Mouse (Mus musculus) heart, adult 18-20 months (tissue): ENCODE measurements around the gene Arl2bp. TPM values are rescaled to one million over a fixed set of nuclear protein-coding genes. Genes with fewer than 3 reads are reported as not detected.

ENCODE experiments used
- DNase-seq, 2 experiments: peaks; one replicate each; pipeline ENCODE4 v3.0.0; 2021 to 2022; ENCODE audit warnings: mixed read lengths in 1 of 2
- total RNA-seq, 2 experiments: library from RNA; stranded (reverse); gene quantifications; 2 replicates each; pipeline ENCODE4 v1.2.3; 2021

The Arl2bp gene
- total RNA-seq, 2 experiments from 2014 or later = 91.1 to 97.5 TPM

DNA sequence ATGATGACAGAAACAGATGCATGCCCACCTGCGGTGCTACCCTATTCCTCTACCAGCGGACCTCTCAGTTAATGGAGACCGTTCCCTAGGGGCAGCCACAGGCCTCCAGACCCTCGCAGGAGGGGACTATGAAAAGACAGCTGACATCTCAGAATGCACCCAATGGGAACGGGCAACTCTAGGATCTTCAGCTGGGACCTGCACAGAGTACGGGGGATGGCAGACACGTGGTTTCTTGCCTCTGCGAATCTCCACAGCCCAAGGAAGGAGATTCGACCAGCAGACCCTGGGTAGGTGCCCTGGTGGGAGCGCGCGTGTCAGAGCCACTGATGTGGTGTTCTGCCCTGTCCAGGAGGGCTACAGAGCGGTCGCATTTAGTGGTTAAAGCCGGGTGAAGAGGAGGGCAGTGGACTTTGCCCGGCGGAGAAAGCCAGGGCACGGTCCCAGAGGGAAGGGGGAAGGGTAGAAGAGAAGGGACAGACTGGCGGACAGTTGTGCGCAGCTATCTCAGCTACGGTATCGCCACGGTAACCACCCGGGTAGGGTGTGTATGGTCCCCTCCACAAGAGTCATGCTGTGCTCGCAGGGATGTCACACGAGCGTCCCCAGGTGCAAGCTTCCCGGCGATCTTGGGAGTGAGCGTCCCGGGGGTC is 29.1 kb downstream of the Arl2bp start:
- DNase-seq = no peak

DNA sequence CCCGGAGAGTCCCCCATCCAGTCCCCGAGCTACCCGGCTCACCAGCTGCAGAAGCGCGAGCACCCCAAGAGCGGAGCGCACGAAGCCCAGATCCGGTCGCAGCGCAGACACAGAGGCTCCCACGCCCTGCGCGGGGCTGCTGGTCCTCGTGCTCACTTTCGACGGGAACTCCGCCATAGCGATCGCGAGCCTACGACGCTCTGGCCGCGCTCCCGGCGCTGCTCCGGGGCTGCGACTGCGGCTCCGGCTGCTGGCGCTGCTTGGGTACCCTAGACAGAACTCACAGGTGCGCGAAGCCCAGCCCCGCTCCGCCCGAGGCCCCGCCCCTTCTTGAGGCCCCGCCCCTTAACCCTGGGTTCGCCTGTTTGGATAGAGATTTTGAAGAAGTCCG is 29.6 kb downstream of the Arl2bp start, which contains the start of gene Pllp:
TSS of gene Pllp (minus strand) at position 285 of the 391 bp plus-strand sequence.
- no peak for DNase-seq

DNA sequence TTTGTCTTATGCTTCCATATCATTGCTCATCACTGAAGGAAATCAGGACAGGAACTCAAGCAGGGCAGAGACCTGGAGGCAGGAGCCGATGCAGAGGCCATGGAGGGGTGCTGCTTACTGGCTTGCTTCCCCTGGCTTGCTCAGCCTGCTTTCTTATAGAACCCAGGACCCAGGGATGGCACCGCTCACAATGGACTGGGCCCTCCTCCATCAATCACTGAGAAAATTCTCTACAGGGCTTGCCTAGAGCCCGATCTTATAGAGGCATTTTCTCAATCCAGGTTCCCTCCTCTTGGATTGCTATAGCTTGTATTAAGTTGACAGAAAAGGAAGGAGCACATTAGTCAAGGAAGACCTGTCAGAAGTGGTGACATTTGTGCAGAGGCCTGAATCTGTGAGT is 30.2 kb downstream of the Arl2bp start:
- no peak for DNase-seq

DNA sequence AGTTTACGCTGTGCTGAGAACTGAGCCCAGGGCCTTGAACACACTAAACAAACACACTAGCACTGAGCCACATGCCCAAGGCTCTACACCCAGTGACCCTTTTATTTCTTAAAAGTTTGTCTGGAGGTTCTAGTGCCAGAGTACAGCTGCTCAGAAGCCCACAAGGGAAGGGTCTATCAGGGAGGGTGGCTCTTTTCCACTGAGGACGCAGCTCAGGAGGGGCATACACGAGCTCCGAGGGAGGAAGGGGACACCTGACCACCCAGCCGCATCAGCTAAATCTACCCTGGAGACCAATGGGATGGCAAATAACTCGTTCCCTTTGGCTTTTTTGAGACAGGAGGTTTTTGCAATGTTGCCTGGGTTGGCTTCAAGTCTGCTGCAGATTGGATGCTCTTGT is 31.6 kb downstream of the Arl2bp start:
- no peak for DNase-seq

DNA sequence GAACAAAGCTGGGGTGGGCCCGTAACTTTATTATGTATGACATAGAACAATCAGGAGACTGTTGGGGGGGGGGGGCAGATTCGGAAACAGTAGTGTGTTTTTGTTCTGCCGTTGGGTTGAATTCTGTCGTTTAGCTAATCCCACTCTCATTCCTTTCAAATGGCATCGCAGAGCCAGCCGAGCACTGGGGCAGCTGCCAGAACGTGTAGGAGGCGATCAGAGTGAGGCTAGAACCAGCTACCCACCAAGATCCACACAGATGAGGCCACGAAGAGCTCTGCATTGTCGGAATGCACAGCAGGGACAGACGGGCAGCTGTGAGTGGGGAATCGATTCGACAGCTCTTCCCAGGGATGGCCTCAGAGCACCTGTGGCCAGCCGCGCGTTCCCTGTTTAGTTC is 33.0 kb downstream of the Arl2bp start:
- DNase-seq = no peak

DNA sequence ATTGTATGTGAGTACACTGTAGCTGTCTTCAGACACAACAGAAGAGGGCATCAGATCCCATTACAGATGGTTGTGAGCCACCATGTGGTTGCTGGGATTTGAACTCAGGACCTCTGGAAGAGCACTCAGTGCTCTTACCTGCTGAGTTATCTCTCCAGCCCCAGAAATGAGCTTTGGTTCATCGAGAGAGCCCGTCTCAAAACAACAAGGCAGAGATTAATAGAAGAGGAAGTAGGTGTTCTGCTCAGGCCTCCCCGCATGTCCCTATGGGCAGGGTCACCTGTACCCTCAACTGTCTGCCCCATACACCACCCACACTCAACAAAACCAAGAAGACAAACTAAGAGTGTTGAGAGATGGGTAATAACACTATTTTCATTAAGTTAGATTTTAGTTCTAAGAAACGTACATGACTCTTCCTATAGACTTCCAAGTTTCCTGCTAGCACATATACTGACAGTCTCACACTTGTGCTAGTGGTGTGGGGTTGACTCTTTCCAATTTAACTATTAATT is 34.1 kb downstream of the Arl2bp start:
- DNase-seq = no peak

DNA sequence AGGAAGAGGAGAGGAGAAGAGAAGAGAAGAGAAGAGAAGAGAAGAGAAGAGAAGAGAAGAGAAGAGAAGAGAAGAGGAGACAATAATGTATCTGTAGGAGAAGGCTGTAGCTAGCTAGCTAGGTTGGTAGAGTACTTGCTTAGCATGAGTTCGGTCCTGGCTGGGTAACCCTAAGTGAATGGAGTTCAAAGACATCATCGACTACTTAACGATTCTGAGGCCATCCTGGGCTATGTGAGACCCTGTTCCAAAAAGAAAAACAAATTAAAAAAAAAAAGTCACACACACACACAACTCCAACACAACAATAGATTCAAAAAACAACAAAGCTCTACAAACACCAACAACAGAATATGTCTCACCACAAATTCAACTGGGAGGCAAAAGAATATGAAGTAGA is 35.8 kb downstream of the Arl2bp start:
- no peak for DNase-seq

DNA sequence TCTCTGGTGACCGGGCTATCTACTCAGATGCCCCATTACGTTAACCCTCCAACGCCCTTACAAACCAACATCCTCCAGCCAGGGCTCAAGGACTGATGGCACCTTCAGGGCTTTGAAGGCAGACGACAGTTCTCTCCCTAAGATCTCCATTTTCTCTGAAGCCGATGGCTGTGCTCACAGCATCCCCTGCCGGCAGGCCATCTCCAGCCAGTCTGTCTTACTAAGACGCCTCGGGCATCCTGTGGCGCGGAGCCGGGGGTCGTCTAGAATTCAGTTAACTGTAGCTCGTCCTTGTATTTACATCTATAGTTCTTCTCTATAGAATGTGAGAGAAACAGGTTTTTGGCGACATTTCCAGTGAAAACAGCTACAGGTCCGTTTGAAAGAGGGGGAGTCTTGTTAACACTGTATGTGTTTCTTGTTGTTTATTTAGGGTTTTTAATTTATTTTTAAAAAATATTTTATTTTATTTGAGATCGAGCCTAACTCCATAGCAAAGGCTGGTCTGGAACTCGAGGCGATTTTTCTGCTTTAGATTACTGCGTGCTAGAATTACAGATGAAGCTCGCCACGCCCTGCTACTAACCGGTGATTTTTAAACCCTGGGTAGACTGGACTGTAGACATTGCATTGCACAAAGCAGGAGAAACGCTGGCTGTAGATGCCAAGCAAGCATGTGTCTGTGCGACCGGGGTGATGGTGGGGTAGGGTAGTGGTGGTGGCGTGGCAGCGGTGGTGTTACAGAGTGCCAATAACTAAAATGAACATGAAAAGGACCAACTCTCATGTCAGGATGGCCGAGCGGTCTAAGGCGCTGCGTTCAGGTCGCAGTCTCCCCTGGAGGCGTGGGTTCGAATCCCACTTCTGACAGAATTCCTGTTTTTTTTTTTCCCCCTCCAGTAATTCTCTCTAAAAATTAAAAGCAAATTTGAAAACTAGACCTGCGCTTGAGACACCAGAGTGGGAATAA is 36.7 kb downstream of the Arl2bp start:
- peak; percentile 88 to 89 for DNase-seq

DNA sequence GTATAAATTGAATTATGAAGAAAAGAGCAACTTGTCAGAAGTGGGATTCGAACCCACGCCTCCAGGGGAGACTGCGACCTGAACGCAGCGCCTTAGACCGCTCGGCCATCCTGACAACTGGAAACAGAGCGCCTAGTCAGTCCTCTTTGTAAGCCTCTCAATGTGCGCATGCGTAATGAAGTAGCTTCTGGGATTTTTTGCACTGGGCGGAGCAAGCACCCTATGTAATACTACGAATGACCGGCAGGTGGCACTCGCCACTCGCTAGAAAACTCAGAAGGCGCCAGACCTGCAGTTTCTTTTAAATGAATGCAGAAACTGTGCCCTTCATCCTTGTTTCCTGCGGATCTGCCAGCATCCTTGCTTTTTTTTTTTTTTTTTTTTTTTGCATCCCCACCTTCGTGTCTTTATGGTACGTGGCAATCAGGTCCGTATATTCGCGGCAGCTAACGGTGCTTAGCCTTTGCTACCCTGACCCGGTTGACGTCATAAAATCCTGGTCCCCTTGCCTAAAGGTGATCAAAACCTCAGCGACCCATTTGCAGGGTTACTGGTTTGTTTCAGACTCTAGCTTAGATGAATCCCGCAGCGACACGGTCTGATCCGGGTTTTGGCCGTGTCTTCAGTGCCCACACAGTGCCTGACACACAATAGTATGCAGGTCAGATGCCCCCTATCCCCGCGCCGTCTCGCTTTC is 37.7 kb downstream of the Arl2bp start:
- DNase-seq = peak; percentile 95 to 99

DNA sequence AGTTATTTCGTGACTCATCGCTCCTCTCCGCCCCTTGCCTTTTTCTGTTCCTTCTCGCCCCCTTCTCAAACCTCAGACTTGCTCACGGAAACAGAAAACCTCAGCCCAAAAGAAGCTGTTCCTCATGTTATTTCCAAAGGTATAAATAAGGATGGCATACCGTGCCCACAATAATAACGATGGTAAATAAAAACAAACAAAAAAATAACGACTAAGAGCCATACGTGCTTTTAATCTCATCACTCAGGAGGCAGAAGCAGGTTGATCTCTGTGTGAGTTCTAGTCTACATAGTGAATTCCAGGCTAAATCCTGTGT is 38.2 kb downstream of the Arl2bp start:
- DNase-seq = no peak

DNA sequence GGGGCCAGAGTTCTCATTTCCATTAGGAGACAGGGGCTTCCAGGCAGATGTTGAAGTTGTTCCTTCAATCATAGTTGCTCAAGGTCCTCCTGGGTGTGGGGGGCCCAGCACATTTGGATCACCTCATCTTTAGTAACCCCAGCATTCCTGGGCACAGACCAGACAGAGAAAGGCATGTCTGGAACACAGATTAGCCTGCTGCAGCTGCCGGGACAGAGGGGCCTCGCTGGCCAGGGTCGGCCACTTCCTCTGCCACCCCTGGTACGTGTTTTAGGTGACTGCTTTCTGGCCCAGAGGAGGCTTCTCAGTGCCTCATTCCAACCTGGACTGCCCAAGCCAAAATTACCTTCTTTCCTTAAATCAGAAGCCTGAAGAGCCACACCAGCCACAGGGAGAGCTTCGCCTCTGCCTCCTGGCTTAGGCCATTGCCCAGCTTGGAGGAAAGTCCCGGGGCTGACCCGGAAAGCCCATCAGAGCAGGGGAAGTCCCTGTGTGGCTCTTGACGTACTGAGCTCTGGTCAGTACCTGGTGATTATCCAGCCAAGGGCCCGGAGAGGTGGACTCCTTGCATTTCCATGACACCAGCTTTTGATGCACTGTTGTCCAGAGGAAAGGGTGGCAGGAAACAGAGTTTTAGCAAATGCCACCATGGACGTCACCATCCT is 39.3 kb downstream of the Arl2bp start:
- no peak for DNase-seq

DNA sequence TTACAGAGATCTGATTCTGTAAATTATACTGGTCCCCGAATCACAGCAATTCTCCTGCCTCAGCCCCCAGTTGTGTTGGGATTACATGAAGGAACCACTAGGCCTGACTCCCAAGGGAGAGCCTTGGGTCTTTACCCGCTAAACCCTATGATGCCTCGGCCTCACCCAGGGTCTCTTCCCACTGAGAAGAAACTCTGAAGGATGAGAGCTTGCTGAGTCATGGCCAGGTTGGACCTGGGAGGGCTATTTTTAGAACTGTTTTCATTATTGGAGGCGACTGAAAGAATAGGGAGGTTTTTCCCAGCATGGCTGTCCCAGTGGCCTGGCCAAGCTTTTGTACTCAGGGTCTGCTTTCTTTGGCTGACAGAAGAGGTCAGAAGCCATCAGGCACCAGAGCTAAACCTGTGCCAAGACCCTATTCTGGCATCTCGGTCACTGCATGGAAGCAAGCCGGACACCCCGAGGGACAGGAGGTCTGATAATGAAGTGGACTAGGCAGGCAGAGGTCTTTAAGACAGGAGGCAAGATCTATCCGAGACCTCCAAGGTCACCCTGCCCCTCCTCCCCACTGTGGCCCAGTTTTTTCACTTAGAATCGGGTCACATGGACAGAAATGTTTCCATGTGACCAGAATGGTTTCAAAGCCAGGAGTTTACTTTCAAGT is 40.5 kb downstream of the Arl2bp start:
- DNase-seq = peak; percentile 69 to 78

DNA sequence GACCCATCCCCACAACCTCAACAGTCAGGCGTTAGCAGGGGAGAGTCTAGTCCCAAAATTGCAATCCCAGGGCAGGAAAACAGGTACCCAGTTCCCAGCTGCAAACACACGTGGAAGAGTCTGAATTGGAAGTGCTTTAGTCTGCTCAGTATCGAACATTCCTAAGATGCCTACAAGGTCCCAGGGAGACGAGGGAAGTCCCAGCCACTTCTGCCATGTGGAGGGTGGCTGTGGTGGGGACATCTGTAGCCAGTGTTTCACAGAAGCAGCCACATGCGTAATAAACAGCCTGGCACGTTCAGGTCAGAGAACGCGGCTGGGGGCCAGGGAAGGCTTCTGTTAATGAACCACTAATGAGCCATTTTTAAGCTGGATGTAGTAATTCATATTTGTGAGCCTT is 43.9 kb downstream of the Arl2bp start:
- DNase-seq = no peak

DNA sequence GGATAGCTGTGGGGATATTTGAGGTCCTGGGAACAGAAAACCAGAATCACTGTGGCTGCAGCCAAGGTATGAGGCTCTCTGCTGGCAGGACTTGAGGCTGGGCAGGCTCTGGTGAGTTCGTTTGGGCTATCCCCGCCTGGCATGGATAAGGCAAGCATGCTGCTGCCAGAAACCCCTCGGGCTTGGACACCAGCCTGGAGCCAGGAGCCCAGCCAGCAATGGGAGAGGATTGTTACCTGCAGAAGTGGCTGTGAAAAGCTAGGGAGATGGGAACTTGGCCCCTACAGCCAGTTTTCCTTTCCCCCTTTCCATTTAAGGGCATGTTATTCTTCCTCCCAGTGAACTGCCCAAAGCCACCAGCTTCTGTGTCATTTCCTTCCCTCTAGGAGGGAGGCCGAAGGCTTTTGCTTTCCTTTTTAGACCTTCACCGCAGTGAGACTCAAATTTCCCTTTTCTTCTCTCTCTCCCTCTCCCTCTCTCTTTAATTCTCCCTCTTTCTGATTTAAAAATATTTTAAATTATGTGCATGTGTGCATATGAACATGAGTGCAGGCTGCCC is 44.8 kb downstream of the Arl2bp start:
- DNase-seq = peak; percentile 75 to 81

DNA sequence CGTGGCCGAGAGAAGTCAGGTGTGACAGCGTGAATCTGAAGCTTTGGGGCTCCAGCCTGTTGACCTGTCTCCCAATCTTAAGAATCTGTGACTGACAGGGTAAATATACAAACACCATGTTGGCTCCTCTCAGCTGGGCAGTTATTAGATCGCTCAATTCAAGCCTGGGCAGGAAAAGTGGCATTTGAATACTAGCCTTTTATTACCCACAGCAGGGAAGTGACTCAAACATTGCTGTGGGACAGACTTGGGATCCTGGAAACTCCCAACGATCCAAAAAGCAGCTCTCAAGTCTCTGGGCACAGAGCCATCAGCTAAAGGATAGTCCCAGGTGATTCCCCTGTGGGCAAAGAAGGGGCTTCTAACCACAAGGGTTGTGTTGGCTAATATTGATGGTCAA is 48.2 kb downstream of the Arl2bp start:
- DNase-seq = peak in 1 of 2 experiments; percentile 8

DNA sequence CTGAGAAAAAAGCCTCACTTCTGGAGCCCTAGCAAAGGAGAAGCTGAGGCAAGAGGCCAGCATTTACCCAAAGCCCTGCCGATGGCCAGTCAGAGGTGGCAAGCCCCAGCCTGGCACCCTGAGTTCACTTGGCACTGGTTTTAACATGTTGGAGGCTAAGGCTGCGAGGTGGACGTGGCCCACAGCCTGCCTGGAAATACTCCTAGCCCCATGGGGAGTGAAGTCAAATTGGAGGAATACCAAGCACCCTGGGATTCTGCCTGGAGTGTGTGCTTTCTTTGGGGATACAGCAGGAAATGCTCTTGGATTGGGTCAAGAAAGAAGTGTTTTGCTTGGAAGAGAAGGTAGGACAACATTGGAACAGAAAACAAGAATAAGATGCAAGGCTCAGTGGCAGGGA is 49.5 kb downstream of the Arl2bp start:
- DNase-seq = peak; percentile 54 to 63

DNA sequence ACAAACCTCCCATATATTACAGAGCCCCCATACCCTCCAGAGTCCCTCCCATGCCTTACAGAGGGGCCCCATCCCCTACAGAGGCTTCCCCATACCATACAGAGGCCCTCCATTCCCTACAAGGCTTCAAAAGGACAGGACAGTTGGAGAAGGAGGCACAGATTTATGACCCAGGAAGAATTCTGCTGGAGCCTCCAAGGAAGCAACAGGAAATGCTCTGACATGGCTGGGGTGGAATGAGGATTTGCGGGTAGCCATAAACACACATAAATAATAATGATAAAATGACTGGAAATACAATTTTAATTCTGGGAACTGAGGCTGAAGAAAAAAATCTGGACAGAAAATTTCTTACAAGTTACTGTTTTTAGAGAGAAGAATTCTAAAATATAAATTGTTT is 50.4 kb downstream of the Arl2bp start:
- no peak for DNase-seq
